Mouse (Mus musculus) liver, embryonic 14.5 days (tissue): ENCODE measurements around the gene Fanci.

Source experiments
- CTCF ChIP-seq: IDR thresholded peaks from 2 replicates; pipeline ENCODE4 v1.5.1; 2016; ENCODE audit warnings: antibody characterized with exemption, low read depth, control low read depth
- EP300 ChIP-seq: IDR thresholded peaks from 2 replicates; pipeline ENCODE4 v1.6.1; 2016; ENCODE audit warnings: antibody characterized with exemption, low read depth

DNA sequence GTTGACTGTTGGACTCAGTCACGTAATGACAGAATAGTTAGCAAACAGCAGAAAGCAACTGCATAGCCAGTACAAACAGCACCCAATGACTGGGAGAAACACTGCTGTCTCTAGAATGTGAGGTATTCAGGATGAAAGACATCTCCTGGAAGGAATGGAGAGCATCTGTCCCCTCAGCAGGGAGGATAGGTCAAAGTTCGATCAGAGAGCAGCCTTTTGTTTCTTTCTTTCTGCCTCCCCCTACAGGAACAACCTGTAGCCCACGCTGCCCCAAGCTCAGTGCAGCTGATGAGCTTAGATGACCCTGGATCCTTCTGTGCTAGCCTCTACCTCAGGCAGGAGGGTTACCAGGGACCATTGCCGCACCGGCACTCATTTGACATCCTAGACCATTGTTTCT is 36.5 kb downstream of the Fanci start:
- TF ChIP-seq CTCF (no peak), EP300 (no peak)
